Mouse (Mus musculus): ENCODE data around the gene Cep131. TPM values are rescaled to one million over a fixed set of nuclear protein-coding genes. Genes with fewer than 3 reads are reported as not detected.
A peak's percentile ranks its signal among the peaks of the same experiment; 100 is the strongest.

Gene Cep131
- polyA plus RNA-seq, 1 experiment from 2014 or later = 15.5 TPM

- TF ChIP-seq CTCF (IDR thresholded peaks at IDR 0.05; ENCODE audit: low read depth) = no peak
- H3K9ac ChIP-seq (ENCODE audit: low read depth, low read length) = no peak overlapping the region
- H3K27me3 ChIP-seq (ENCODE audit: insufficient read depth, low read length) = no peaks in the 10 kb centered on the region
- H3K4me2 ChIP-seq (ENCODE audit: low read length) = no peak overlapping the region
- peaks cover 10% of the 10 kb centered on the region; the same call in 1 of the 2 replicates for H3K4me1 ChIP-seq (replicated peaks; ENCODE audit: insufficient read depth, low read length)
- WGBS = 87% methylated on average over 3 of the region's 3 CpGs
- no peaks in the 10 kb centered on the region for H3K9me3 ChIP-seq (replicated peaks; ENCODE audit: low read length)
- no peak for ATAC-seq (replicated peaks; ENCODE audit: low FRiP score, low read depth)
- no peak overlapping the region for H3K4me3 ChIP-seq (replicated peaks; ENCODE audit: low read depth, low read length)
- no peak for DNase-seq (ENCODE audit: low spot score)
- H3K27ac ChIP-seq = no peak overlapping the region
- H3K36me3 ChIP-seq (ENCODE audit: insufficient read depth, low read length) = peaks cover 24% of the 10 kb centered on the region
Measured at GRCm38 (mm10) chr11:120103431-120103997, 16.9 kb upstream of the Cep131 start.

DNA sequence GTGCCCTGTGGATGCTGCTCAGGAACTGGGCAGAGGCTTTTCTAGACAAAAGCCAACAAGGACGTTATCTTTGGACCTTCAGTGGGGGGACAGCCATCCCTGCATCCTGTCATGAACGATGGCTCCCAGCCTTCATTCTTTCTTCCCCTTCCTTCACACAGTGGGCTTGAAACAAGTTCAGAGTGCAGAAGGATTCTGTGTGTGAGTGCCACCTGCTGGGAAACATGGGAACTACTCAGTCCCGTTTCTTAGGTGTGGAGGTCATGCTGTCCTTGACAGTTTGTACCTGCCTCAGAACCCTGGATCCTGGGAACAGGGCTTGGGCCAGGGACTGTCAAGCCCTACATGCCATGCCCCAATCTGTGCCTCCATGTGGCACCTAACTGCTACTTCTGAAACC is 14.4 kb upstream of the Cep131 start:
- Histone ChIP-seq H3K9me3 (replicated peaks; ENCODE audit: low read length) (no peaks in the 10 kb centered on the region), H3K27ac (0 out of 2 replicates have a peak overlapping the region, but pooled peaks have one; percentile 38), H3K4me2 (ENCODE audit: low read length) (no peak overlapping the region), H3K9ac (ENCODE audit: low read depth, low read length) (no peak overlapping the region), H3K36me3 (ENCODE audit: insufficient read depth, low read length) (peaks cover 19% of the 10 kb centered on the region), H3K4me1 (replicated peaks; ENCODE audit: insufficient read depth, low read length) (peaks cover 21% of the 10 kb centered on the region), H3K4me3 (replicated peaks; ENCODE audit: low read depth, low read length) (no peak overlapping the region), H3K27me3 (ENCODE audit: insufficient read depth, low read length) (no peaks in the 10 kb centered on the region)
- WGBS = 1% methylated on average over 3 of the region's 3 CpGs
- ATAC-seq (replicated peaks; ENCODE audit: low FRiP score, low read depth) (no peak), DNase-seq (ENCODE audit: low spot score) (peak; percentile 75)
- peak; percentile 92 for TF ChIP-seq CTCF (IDR thresholded peaks at IDR 0.05; ENCODE audit: low read depth)

GRCm38 (mm10) chr11:120098588-120099511 is 12.2 kb upstream of the Cep131 start, which contains the start of the genes Tepsin and Ndufaf8:
Gene Tepsin (minus strand): TSS chr11:120098731.
Gene Ndufaf8 (plus strand): TSS chr11:120098928.
- peak within 1 kb of the TSS; percentile 92 for H3K4me2 ChIP-seq (ENCODE audit: low read length)
- peak; percentile 13; the same call in 1 of the 2 replicates for TF ChIP-seq CTCF (IDR thresholded peaks at IDR 0.05; ENCODE audit: low read depth)
- H3K27me3 ChIP-seq (ENCODE audit: insufficient read depth, low read length) = no peaks in the 10 kb centered on the region
- H3K36me3 ChIP-seq (ENCODE audit: insufficient read depth, low read length) = peaks cover 16% of the 10 kb centered on the region; the same call in 1 of the 2 replicates
- peak within 1 kb of the TSS; percentile 97 for H3K27ac ChIP-seq
- peaks cover 21% of the 10 kb centered on the region for H3K4me1 ChIP-seq (replicated peaks; ENCODE audit: insufficient read depth, low read length)
- ATAC-seq (replicated peaks; ENCODE audit: low FRiP score, low read depth) = peak; percentile 95
- peak within 1 kb of the TSS; percentile 86 for H3K4me3 ChIP-seq (replicated peaks; ENCODE audit: low read depth, low read length)
- peak within 1 kb of the TSS; percentile 87 for H3K9ac ChIP-seq (ENCODE audit: low read depth, low read length)
- H3K9me3 ChIP-seq (replicated peaks; ENCODE audit: low read length) = no peaks in the 10 kb centered on the region
- WGBS = under 1% methylated on average over 77 of the region's 77 CpGs
- DNase-seq (ENCODE audit: low spot score) = peak; percentile 98

- no peak for ATAC-seq (replicated peaks; ENCODE audit: low FRiP score, low read depth)
- WGBS = 77% methylated on average over 23 of the region's 23 CpGs
- H3K36me3 ChIP-seq (ENCODE audit: insufficient read depth, low read length) = peaks cover 45% of the 10 kb centered on the region
Measured at GRCm38 (mm10) chr11:120092817-120093591, 6.4 kb upstream of the Cep131 start.

GRCm38 (mm10) chr11:120090661-120091060 is 4.0 kb upstream of the Cep131 start:
- no peak for ATAC-seq (replicated peaks; ENCODE audit: low FRiP score, low read depth)

More at GRCm38 (mm10) chr11:120092817-120093591, 6.4 kb upstream of the Cep131 start:
- no peak for DNase-seq (ENCODE audit: low spot score)
- H3K27me3 ChIP-seq (ENCODE audit: insufficient read depth, low read length) = no peaks in the 10 kb centered on the region
- no peak overlapping the region for H3K27ac ChIP-seq
- peak; percentile 24; the same call in 1 of the 2 replicates for TF ChIP-seq CTCF (IDR thresholded peaks at IDR 0.05; ENCODE audit: low read depth)
- H3K4me2 ChIP-seq (ENCODE audit: low read length) = no peak overlapping the region
- no peak overlapping the region for H3K4me3 ChIP-seq (replicated peaks; ENCODE audit: low read depth, low read length)
- no peak overlapping the region for H3K9ac ChIP-seq (ENCODE audit: low read depth, low read length)
- no peaks in the 10 kb centered on the region for H3K9me3 ChIP-seq (replicated peaks; ENCODE audit: low read length)
- peaks cover 7% of the 10 kb centered on the region for H3K4me1 ChIP-seq (replicated peaks; ENCODE audit: insufficient read depth, low read length)

More at GRCm38 (mm10) chr11:120090661-120091060, 4.0 kb upstream of the Cep131 start:
- Histone ChIP-seq H3K27ac (no peak overlapping the region), H3K4me1 (replicated peaks; ENCODE audit: insufficient read depth, low read length) (0 out of 2 replicates have a peak, but pooled peaks cover 5% of the 10 kb centered on the region), H3K36me3 (ENCODE audit: insufficient read depth, low read length) (peaks cover 43% of the 10 kb centered on the region), H3K9me3 (replicated peaks; ENCODE audit: low read length) (no peaks in the 10 kb centered on the region), H3K4me3 (replicated peaks; ENCODE audit: low read depth, low read length) (no peak overlapping the region), H3K27me3 (ENCODE audit: insufficient read depth, low read length) (no peaks in the 10 kb centered on the region), H3K9ac (ENCODE audit: low read depth, low read length) (no peak overlapping the region), H3K4me2 (ENCODE audit: low read length) (no peak overlapping the region)
- DNase-seq (ENCODE audit: low spot score) = no peak
- TF ChIP-seq CTCF (IDR thresholded peaks at IDR 0.05; ENCODE audit: low read depth) = no peak
- 88% methylated on average over 4 of the region's 4 CpGs for WGBS

All from kidney, postnatal 0 days (tissue).